Mouse (Mus musculus): ENCODE data around the gene Cyp2d26.
"Not testable (repeated sequence)": the region's sequence is repeated elsewhere in the genome, so short reads cannot be mapped to it uniquely, and the experiment has no call there.

Cyp2d26 gene

DNA sequence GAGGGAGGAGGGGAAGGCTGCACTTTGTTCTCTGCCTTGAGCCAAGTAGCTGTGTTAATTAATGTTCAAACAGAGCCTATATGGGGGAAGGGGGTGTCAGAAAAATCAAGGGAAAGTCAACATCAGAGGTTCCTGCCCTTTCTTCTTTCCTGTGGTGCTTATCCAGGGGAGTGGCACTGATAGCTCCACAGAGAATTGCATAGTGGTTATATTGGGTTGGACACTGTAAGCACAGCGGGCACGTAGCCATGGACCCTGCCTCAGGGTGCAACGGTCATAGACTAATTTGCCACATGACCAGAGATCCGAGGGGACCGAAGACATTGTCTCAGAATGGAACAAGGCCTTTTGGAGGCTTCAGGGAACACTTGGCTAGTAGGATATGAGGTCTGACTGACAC is at the start of gene Cyp2d26:
Gene Cyp2d26 (minus strand): TSS at position 18 of the 400 bp plus-strand sequence.
- no peak for DNase-seq (ENCODE audit: low spot score)

DNA sequence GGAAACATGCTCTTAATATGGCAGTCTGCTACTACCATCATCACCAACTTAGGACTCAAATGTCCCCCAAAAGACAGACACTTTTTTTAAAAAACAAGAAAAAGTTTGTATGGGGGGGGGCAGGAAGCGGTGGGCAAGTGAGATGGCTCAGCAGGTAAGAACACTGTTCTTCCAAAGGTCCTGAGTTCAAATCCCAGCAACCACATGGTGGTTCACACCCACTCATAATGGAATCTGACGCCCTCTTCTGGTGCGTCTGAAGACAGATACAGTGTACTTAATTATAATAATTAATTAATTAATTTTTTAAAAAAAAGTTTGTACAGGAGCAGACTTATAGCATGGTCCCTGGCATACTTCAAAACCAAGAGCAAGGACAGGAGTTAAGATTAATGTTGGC is 45.1 kb upstream of the Cyp2d26 start:
- DNase-seq (ENCODE audit: low spot score), result no peak

DNA sequence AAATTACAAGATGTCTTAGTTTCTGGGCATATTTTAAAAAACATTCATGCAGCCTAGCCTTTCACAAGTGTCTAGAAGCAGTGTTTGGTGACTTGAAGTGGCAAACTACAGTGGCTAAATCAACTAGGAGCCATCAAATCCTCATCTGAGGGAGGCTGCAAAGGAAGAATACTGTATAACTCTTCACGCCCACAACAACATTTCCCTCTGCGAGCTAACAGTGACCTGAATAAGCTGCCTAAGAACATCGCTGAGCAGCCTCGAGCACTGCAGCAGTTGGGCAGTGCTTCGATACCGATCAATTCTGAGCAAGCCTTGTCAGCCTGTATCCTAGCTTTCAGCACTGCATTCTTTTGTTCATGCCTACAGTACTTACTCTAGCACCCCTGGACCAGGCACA is 35.8 kb upstream of the Cyp2d26 start:
- DNase-seq (ENCODE audit: low spot score), result no peak

DNA sequence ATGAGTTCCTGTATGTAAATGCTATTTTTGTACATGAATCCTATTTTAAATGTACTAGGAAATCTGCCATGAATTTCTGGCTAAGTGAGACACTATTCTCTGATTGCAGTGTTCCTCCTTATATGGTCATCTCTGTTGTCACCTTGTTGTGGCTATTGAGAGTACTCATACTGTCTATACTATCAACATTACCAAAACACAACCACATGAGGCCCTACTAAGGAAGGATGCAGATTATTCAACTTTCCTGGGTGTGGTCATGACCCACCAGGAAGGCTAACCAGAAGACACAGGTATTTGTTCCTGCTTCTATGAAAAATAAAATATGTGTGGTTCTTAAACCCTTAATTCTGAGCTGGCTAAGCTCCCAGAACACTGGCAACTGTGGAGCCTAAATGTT is 31.8 kb upstream of the Cyp2d26 start:
- DNase-seq (ENCODE audit: low spot score), result no peak

DNA sequence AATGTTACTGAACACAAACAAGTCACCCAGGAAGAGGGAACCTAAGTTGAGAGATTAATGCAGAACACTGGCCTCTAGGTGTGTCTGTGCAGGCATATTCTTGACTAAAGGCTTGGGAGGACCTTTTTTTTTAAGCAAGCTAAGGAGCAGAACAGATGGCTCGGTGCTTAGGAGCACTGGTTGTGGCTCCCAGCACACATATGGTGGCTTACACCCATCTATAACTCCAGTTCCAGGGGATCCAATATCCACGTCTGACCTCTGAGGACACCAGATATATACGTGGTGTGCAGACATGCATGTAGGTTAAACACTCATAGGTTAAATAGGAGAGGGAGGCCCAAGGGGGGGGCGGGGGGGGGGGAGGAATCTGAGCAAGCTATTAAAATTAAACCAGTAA is 28.3 kb upstream of the Cyp2d26 start:
- DNase-seq (ENCODE audit: low spot score), result no peak

DNA sequence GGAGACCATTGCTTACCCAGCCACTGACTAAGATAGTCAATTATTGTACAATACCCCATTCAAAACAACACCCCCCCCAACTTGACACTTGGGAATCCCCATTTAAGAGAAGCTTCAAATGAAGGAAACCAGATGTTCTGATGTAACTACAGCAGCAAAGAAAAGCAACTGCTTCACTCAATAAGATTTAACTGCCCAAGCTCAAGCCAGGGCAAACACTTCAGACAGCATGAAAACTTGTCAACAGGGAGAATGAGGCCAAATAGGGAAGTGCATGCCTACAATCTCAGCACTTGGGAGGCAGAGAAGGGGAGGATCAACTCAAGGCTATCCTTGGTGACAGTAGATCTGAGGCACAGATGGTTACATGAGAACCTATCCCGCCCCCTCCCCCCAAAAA is 27.6 kb upstream of the Cyp2d26 start:
- DNase-seq (ENCODE audit: low spot score), result no peak

DNA sequence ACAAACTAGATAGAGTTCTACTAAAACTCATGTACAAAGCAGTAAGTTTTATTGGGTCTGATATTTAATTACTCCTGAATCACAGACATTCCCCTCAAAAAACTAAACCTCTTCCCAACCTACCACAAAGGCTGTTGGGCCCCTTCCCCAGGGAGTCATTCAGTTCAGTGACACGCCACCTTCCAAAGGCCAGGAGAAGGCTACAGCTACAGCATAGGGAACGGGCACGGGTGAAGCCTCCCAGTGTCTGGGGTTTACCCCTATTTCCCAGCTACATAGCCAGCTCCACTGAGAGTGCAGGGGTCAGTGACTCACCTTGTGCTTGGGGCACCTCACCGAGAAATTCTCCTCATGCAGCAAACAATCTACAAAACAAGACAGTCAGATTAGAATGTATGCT is 21.2 kb upstream of the Cyp2d26 start:
- DNase-seq (ENCODE audit: low spot score), result no peak

DNA sequence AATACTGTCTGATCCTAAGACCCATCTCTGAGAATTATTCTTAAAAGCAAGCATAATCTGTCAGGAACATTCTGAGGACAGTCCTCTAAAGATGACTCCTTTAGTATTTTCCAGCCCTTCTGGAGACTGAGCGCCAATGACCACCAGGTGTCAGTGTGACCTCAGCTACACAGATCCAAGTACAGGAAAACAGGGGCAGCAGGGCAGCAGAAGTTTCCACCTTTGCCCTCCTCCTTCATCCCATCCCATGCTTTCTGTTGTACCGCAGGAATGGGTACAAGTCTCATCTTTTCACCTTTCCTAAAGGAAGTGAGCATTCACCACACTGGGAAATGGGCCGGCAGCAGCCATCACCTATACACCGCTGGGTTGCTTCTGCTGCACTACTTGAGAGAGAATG is 20.7 kb upstream of the Cyp2d26 start:
- peak; percentile 78 for DNase-seq (ENCODE audit: low spot score)

DNA sequence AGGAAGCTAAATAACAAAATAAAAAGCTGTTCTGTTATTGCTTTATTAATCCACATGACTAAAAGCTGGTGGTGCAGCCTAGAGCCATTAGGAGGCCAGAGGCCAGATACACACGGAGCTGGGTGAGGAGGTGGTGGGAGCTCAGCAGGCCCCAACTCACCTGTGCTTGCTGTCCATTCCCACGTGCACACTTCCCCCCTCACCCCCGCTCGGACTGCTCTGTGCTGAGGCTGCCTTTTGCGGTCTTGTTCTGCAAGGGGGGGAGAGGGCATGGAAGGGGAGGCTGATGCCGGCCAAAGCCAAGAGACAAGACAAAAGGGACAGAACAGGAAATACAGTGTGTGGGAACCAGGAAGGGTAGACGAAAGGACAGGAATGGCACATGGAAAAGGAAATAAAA is 20.2 kb upstream of the Cyp2d26 start:
- DNase-seq (ENCODE audit: low spot score), result no peak

DNA sequence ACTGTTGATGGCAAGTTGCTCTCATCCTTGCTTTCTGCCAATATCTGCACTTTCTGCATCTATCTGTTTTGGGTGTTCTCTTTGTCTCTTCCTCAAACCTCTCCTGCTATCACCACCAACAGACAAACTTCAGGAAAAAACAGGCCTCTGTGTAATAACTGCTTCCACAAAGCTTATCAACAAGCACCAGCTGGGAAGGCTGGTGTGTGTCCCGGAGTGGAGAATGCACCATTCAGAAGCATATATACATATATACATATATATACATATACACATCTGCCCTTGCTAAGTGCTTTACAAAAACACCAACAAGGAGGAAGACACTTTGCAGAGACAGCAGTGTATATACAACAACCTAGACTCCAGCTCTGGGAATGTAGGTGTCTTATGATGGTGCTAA is 16.5 kb upstream of the Cyp2d26 start:
- no peak for DNase-seq (ENCODE audit: low spot score)

DNA sequence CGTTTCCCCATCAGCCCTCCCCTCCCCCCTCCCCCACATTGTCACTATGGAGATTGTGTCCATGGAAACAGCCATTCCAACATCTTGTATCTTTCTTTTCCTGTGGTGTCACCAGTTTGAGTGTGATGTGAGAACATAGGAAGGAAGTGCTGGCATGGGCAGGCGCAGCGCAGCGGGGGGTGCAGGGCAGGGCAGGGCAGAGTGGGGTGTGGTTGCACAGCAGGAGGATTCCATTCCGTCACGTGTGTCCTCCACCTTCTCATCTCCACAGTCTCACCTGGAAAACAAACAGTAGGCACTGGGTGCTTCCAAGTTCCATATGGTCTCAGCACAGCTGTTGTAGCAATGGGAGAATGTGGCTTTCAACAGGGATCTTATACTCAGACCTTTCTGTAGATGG is 15.4 kb upstream of the Cyp2d26 start:
- DNase-seq (ENCODE audit: low spot score), result no peak

DNA sequence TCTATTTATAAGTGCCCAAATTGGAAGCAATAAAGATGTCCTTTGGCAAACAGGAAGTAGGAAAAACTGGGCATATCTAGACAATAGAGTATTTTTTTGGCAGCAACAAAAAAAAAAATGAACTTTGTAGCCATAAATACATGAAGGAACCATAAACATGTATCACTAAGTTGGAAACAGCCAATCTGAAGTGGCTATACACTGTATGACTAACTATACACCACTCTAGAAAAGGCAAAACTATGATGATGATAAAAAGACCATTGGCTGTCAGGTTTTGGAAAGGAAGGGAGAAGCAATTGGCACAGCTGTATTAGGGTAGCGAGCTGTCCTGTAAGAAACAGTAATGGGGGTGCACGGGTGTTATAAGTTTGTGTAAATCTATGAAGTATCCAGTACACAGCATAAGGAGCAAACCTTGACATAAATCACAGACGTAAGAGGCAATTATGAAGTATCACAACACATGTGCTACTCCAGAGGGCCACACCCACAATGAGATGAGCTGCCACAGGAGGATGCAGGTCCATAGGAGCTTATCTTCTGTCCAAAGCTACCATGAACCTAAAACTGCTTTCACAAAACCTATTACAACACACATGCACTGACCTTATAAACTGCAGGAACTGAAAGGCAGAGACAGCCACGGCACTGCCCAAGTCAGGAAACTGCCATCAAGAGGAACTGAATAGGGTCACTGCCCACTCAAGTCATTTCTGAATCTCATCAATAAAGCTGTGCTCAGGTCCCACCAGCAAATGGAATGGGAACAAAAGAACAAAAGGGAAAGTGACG is 13.1 kb upstream of the Cyp2d26 start:
- DNase-seq (ENCODE audit: low spot score), result no peak

DNA sequence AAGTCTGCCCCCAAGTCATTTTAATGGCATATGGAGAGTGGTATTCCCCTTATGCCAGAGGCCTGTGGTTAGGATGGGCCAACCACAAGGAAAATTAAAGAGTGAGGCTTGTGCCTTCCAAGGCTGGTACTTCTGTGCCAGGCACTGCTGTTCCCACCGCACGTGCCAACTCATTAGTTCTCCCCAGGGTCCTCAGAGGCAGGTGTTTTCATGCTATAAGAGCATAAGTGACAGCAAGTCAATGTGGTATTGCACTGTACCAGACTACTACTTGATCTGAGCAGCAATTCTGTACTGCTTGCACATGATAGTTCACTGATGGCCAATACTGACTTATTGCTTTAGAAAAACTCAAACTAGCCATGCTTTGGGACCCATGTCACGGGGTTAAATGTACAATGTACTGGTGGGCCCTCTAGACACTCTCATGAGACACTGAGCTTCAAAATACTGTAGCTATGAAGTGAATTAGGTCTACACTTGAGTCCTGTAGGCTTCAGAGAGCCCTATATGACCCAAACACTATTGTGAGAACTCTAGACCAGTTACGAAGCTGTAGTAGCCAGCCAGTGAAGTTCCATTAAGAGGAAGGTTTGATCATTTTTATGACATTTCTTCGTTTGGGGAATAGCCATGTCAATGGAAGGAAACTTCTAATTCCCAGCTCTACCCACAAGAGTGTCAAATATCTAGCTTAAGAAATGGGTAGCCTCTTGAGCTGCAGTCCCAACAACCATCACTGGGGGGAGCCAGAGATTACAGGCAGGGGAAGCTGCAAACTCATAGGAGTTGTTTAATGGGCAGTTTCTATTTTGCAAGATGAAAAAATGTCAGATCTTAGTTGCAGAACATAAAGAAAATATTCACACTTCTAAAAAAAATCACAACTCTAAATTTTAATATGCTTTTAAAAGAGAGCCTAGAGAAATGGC is 10.9 kb upstream of the Cyp2d26 start:
- peak; percentile 75 for DNase-seq (ENCODE audit: low spot score)

DNA sequence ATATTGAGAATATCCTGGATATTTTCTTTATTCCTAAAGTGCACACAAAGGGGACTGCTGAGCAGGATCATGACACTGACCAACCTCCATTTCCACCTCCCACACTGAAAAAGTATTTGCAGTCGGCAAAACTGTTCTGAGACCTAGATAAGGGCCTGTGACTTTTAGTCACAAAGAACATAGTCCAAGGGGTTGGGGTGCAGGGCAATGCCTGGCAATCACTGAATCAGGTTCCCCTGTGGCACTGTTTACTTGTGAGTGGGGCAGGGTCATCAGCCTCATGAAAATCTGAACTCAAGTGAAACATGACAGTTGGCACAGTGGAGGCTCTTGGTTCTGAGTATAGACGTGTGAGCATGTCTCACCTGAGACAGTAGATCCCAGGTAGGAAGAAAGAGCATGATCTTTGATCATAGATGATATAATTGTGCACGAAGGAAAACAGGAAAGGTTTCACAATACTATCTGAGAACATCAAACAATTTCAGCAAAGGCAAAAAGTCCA is 1.9 kb upstream of the Cyp2d26 start:
- no peak for DNase-seq (ENCODE audit: low spot score)

DNA sequence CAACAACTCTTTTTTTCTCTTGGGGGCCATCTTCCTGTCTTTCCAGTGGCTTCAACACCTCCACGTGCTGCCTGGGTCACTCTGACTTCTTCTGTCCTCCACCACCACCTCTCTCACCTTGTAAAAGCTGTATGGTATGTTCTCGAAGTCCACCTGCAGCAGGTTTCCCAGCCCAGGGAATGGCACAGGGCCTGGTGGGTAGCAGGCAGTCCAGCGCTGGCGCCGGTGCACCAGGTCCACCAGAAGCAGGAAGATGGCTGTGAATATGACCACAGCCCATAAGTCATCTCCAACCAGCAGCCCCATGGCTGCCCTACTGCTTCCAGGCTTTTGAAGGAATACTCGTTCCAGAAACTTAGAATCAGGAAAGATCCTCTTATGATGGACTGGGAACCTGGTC is 226 bp downstream of the Cyp2d26 start:
- DNase-seq (ENCODE audit: low spot score), result no peak

DNA sequence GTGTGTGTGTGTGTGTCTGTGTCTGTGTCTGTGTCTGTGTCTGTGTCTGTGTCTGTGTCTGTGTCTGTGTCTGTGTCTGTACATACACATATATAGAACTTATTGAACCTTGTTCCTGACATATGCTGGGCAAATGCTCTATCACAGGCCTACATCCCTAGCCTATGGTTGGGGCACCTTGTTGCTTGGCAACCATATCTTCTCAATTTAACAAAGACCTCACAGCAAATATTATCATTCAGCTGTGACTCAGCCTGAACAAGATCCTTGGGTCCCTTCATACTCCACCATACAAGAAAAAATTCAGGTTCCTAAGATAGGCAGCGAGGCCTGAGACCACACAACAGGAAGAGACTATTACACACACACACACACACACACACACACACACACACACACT is 640 bp downstream of the Cyp2d26 start:
- no peak for DNase-seq (ENCODE audit: low spot score)

DNA sequence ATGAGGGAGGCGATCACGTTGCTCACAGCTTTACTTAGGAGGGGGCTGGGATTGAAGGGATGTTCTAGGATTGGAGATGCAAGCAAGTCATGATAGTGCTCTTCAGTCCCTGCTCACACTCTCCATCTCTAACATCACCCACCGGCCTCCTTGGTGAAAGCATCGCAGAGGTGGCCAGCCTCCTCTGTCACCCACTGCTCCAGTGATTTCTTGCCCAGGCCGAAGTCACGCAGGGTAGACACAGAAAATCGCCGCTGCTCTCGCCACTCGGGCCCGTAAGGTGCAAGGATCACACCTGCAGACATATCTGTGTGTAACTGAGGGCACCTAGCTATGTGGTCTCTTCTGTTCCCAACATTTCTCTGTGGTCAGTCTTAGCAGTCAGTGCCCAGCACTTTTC is 1.5 kb downstream of the Cyp2d26 start:
- no peak for DNase-seq (ENCODE audit: low spot score)

DNA sequence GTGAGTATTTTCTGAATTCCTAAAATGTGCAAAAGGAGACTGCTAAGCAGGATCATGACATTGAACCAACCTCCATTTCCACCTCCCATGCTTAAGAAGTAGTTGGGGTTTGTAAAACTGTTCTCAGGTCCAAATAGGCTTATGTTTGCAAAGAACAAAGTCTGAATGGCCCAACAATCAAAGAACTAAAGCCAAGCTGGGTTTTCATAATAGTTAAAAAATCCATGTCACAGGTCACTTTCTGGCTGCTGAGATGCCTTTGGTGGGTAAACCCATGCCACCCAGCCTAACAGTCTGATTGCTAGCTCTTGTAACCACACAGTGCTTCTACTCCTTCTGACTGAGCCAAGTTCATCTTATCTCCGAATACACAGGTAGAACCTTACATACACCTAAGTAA is 9.5 kb downstream of the Cyp2d26 start:
- no peak for DNase-seq (ENCODE audit: low spot score)

DNA sequence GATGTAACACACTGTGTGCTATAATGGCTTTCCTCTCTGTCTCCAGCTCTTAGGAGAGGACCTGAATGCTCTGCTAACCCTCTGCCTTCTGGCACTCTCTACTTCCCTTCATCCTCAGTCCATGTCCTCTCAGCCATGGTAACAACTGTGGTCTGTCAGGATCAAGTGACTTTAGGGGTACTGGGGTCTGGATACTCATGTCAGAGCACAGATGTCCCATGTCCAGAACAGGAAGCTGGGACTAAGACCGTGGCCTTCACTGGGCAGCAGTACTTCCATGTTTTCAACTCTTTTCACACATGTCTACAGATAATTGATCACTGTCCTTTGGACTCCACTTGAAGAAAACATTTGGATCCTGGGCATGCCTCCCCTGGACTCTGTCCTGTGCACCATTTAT is 10.3 kb downstream of the Cyp2d26 start:
- DNase-seq (ENCODE audit: low spot score), result no peak

DNA sequence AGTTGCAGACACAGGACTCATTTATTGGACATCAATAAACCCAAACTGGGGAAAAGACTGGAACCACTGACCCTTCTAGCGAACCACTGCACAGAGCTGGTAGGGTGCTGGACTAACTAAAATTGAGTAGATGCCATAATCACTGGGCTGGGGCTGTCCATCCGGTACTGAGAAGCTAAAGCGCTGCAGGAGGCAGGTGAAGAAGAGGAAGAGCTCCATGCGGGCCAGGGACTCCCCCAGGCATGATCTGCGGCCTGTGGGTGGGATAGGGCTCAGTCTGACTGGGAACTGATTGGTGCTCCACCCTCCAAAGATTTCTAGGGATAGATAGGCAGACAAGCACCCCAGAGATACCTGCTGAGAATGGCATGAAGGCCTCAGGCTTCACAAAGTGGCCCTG is 16.2 kb downstream of the Cyp2d26 start:
- DNase-seq (ENCODE audit: low spot score), result not testable (repeated sequence)

DNA sequence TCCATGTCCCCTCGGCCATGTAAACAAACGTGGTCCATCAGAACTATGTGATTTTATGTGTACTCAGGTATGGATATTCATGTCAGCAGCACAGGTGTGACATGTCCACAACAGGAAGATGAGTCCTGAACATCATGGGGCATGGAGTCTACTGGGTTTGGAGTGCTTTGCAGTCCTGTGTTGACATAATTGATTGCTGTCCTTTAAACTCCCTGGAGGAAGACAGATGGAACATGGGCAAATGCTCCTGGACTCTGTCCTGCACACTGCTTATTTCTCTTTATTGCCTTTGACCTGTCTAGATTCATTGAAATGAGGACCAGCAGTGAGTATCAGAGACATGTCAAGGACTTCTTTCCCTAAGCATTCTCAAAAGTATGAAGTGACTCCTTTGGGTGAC is 28.2 kb downstream of the Cyp2d26 start:
- no peak for DNase-seq (ENCODE audit: low spot score)

DNA sequence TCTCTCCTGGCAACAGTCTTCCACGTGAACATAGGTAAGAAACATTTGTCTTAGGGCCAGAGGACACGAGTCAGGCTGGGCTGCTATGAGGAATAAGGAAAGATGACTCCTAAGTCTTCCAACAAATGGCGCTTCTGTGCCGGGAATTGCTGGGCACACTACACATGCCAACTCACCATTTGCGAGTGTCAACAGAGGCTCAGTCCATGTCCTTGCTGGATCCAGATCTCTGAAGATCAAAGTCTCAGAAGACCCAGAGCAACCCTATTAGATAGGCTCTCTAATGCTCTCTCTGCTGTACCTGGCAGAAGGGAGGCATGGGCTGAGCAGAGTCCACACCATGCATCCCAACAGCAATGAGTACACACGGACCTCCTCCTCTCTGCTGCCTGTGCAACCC is 29.2 kb downstream of the Cyp2d26 start:
- DNase-seq (ENCODE audit: low spot score), result no peak

Measured in MN1 (cell line).